Mouse (Mus musculus) spleen, adult 2 months (tissue): Measurements from ENCODE around the gene Afdn.

Source experiments
- CTCF ChIP-seq: fragments of 200-500 bp; IDR thresholded peaks from 2 replicates; pipeline ENCODE4 v1.5.1; 2011; ENCODE audit warnings: mild to moderate bottlenecking, inconsistent platforms; ENCODE audit not compliant: insufficient read depth, insufficient read length, insufficient replicate concordance; ENCODE audit errors: extremely low read depth
- POLR2A ChIP-seq: fragments of 200-500 bp; IDR thresholded peaks from 2 replicates; pipeline ENCODE4 v1.6.1; 2011; ENCODE audit warnings: low read depth, low read length, inconsistent platforms

- TF ChIP-seq CTCF (no peak), POLR2A (no peak)
Observed at GRCm38 (mm10) chr17:13937787-13938186, 177.4 kb downstream of the Afdn start.
